Mouse (Mus musculus): ENCODE measurements at regions not wholly inside any gene's neighbourhood (a gene's known extent, or its start where the extent isn't known, plus 50 kb on each side); places are given as distances from the start of the nearest gene placed in this dataset.

GRCm38 (mm10) chr9:120812667-120813210, 116.3 kb upstream of the Ctnnb1 start:
- TF ChIP-seq GATA1 (IDR thresholded peaks at IDR 0.05; ENCODE audit: borderline replicate concordance, low read length) = no peak
- no peak for TF ChIP-seq FLI1 (IDR thresholded peaks at IDR 0.05; ENCODE audit: low read length)

Data from megakaryocyte, embryonic 14.5 days (primary cell).